In the genomic region with DNA sequence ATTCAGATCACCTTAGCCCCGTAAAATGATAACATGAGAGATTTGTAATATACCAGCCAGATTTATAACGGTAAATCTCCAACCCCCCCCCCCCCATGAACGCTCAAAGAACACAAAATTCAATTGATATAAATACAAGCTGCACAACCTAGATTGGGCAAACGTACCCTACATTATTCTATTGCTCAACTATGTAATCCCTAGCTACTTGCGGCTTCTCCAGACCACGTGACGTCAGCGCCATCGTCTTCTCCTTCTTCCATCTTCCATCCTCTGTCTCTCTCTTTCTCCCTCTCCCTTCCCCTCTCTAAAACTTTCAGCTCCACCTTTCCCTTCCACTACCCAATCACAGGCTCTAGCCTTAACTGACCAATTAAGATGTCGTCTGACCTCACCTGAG, we compare ENCODE assay signal across 24 mouse cellular contexts. TPM values are rescaled to one million over a fixed set of nuclear protein-coding genes. Genes with fewer than 3 reads are reported as not detected.
A peak's percentile ranks its signal among the peaks of the same experiment; 100 is the strongest.
DNase-seq lines count a peak whose midpoint lies in the region; ATAC-seq and TF ChIP-seq lines count a peak whose summit lies in the region.
"Had no signal": no experiment of that assay in that cellular context is flagged by ENCODE, and none has a peak within 500 bp of the region (broad histone marks: within the 10 kb centered on the region; RNA-seq: fewer than 3 reads in every experiment).

No protein-coding gene starts in this region.

- H3K36me3 ChIP-seq in C2C12 (ENCODE audit: control insufficient read depth, insufficient read depth), result no peaks in the 10 kb centered on the region
- H3K36me3 ChIP-seq: G1E had no signal

- TF ChIP-seq CTCF in C2C12 (IDR thresholded peaks at IDR 0.05; ENCODE audit: control insufficient read depth, insufficient read depth, insufficient read length), result no peak

- H3K79me2 ChIP-seq in C2C12 (ENCODE audit: control insufficient read depth, insufficient read depth), result no peaks in the 10 kb centered on the region

- DNase-seq in gastrocnemius, adult 8-10 months (ENCODE audit: low spot score in 2 of 2), result no peak
- DNase-seq in frontal cortex, adult 2 months (ENCODE audit: extremely low spot score in 1 of 2, low spot score in 1 of 2), result no peak
- DNase-seq: adrenal gland, adult 2 months; adrenal gland, adult 8-10 months; adrenal gland, postnatal 10 days; adrenal gland, postnatal 14 days; adrenal gland, postnatal 25 days; adrenal gland, postnatal 36 days; B cell, adult 2 months; cerebellum, adult 11 months; cerebellum, adult 11-12 months; cerebellum, adult 18-20 months; cerebellum, adult 2 months had no signal

- H3K79me3 ChIP-seq in C2C12 (ENCODE audit: low read depth), result no peaks in the 10 kb centered on the region

- no peak overlapping the region for H3K4me3 ChIP-seq in C2C12 (ENCODE audit: insufficient read depth, poor library complexity, severe bottlenecking)

- no peaks in the 10 kb centered on the region for H3K27me3 ChIP-seq in C2C12 (ENCODE audit: control insufficient read depth, insufficient read depth, insufficient read length)
- H3K27me3 ChIP-seq: CH12.LX, Patski had no signal

- ATAC-seq in granulocyte monocyte progenitor cell, adult 5-6 weeks (replicated peaks; ENCODE audit: poor library complexity, severe bottlenecking), result peak; percentile 72
- ATAC-seq in megakaryocyte progenitor cell, adult 5-6 weeks (replicated peaks; ENCODE audit: poor library complexity), result peak; percentile 52
- ATAC-seq in megakaryocyte-erythroid progenitor cell, adult 5-6 weeks (replicated peaks; ENCODE audit: low FRiP score, low TSS enrichment, poor library complexity, severe bottlenecking), result no peak
- ATAC-seq: activated CD4-positive, CD25-positive, alpha-beta regulatory T cell, adult 4 months; CD4-positive, CD25-positive, alpha-beta regulatory T cell, adult 4 months; Patski had no signal

- H3ac ChIP-seq in C2C12 (ENCODE audit: control insufficient read depth, insufficient read length, low read depth), result no peak overlapping the region

TF ChIP-seq in C2C12, 6 proteins besides CTCF, POLR2A, EP300 and RAD21:
- TF ChIP-seq FOSL1 (IDR thresholded peaks at IDR 0.05; ENCODE audit: insufficient read depth, low read length, poor library complexity, severe bottlenecking) (no peak), USF1 (IDR thresholded peaks at IDR 0.05; ENCODE audit: low read depth) (peak; percentile 3)

RNA-seq across cellular contexts. Expression of gene Rnasel, which starts 29.0 kb away (rescaled TPM):
- polyA plus RNA-seq in C2C12 (2012; fragmentation: generic; extraction: Trizol), result 0.07 TPM
- total RNA-seq in granulocyte monocyte progenitor cell, adult 5-6 weeks (2014; fragmentation: Nextera tagmentation), result 35.9 and 55.9 TPM in 2 replicates
- total RNA-seq in granulocyte monocyte progenitor cell, adult 5-6 weeks (2017), result 52.3 and 72.8 TPM in 2 replicates
- total RNA-seq in megakaryocyte progenitor cell, adult 5-6 weeks (2015), result 41.4 and 52.2 TPM in 2 replicates
- total RNA-seq in megakaryocyte progenitor cell, adult 5-6 weeks (2017), result 46.4 and 58.3 TPM in 2 replicates
- total RNA-seq in megakaryocyte-erythroid progenitor cell, adult 5-6 weeks (2014; fragmentation: Nextera tagmentation), result 31.0 and 41.1 TPM in 2 replicates
- 31.6 and 50.0 TPM in 2 replicates for total RNA-seq in megakaryocyte-erythroid progenitor cell, adult 5-6 weeks (2017)
- 1 to 10 TPM in 3 of 4 experiments, under 1 TPM in 1; 0.63 to 1.8 (median 1.2) TPM for total RNA-seq in gastrocnemius, adult 8-10 months (2022)
- polyA plus RNA-seq in frontal cortex, adult 2 months (2012; rRNA removed), result 18.4 and 21.6 TPM in 2 replicates
- total RNA-seq: ES-E14 had no signal

RNA-seq across cellular contexts. Expression of gene Rgs16, which starts 38.1 kb away (rescaled TPM):
- 2.8 TPM for polyA plus RNA-seq in C2C12 (2012; fragmentation: generic; extraction: Trizol)
- total RNA-seq in granulocyte monocyte progenitor cell, adult 5-6 weeks (2014; fragmentation: Nextera tagmentation), result not detected in 2 replicates
- 0.17 TPM in 1 of 2 replicates, not detected in the other for total RNA-seq in granulocyte monocyte progenitor cell, adult 5-6 weeks (2017)
- total RNA-seq in megakaryocyte progenitor cell, adult 5-6 weeks (2015), result not detected in 2 replicates
- total RNA-seq in megakaryocyte progenitor cell, adult 5-6 weeks (2017), result 0.44 TPM in 1 of 2 replicates, not detected in the other
- total RNA-seq in megakaryocyte-erythroid progenitor cell, adult 5-6 weeks (2014; fragmentation: Nextera tagmentation), result not detected in 2 replicates
- 0.14 TPM in 1 of 2 replicates, not detected in the other for total RNA-seq in megakaryocyte-erythroid progenitor cell, adult 5-6 weeks (2017)
- under 1 TPM; 0.52 to 0.91 (median 0.71) TPM for total RNA-seq in gastrocnemius, adult 8-10 months (2022)
- polyA plus RNA-seq in frontal cortex, adult 2 months (2012; rRNA removed), result 9.4 and 11.2 TPM in 2 replicates
- total RNA-seq: G1E, MEL had no signal
- polyA plus RNA-seq: G1E had no signal

Comparison
In these comparisons a context has a peak if more than half of its experiments do, and no peak if none do; other contexts are left out.
1. RNA of gene Rnasel, which starts 29.0 kb away (total RNA-seq): 35.9 to 72.8 TPM in granulocyte monocyte progenitor cell, adult 5-6 weeks, 41.4 to 58.3 TPM in megakaryocyte progenitor cell, adult 5-6 weeks and 31.0 to 50.0 TPM in megakaryocyte-erythroid progenitor cell, adult 5-6 weeks; 0.63 to 1.8 TPM in gastrocnemius, adult 8-10 months; every median in the first group is over 10 times any median in the second.